Mouse (Mus musculus) bone marrow macrophage, adult 2 months (primary cell): ENCODE data around the gene Pmfbp1. TPM values are rescaled to one million over a fixed set of nuclear protein-coding genes. Genes with fewer than 3 reads are reported as not detected.

Source experiments
- H3K27ac ChIP-seq: 2 replicates; pipeline ENCODE4 v1.5.1; 2012; ENCODE audit warnings: low read depth, low read length; ENCODE audit not compliant: insufficient read depth
- H3K4me1 ChIP-seq: 2 replicates; pipeline ENCODE4 v1.6.1; 2012; ENCODE audit warnings: low read length; ENCODE audit not compliant: control insufficient read depth, insufficient read depth
- H3K4me3 ChIP-seq: 2 replicates; pipeline ENCODE4 v1.5.1; 2012; ENCODE audit warnings: mild to moderate bottlenecking, low read length, moderate library complexity; ENCODE audit not compliant: insufficient read depth
- CTCF ChIP-seq: IDR thresholded peaks from 2 replicates; pipeline ENCODE4 v1.5.1; 2012; ENCODE audit warnings: low read depth, mild to moderate bottlenecking, low read length, moderate library complexity
- POLR2A ChIP-seq: IDR thresholded peaks from 2 replicates; pipeline ENCODE4 v1.6.1; 2012; ENCODE audit warnings: mild to moderate bottlenecking, low read depth, low read length, borderline replicate concordance
- polyA plus RNA-seq: library from polyadenylated mRNA; stranded (reverse); fragments of >200 nt; gene quantifications from 2 replicates; pipeline ENCODE4 v1.2.4, GENCODE M21; 2012; ENCODE audit not compliant: missing spikeins, insufficient read depth, insufficient read length

Pmfbp1 gene
- polyA plus RNA-seq, 1 experiment: not detected

GRCm38 (mm10) chr8:109468112-109468511 lies 25.7 kb upstream of the Pmfbp1 start:
- no peak overlapping the region for H3K4me3 ChIP-seq
- H3K4me1 ChIP-seq: no peaks in the 10 kb centered on the region
- no peak for TF ChIP-seq CTCF
- TF ChIP-seq POLR2A: no peak
- no peak overlapping the region for H3K27ac ChIP-seq

GRCm38 (mm10) chr8:109471876-109472275 lies 22.0 kb upstream of the Pmfbp1 start:
- Histone ChIP-seq H3K4me1 (no peaks in the 10 kb centered on the region), H3K27ac (no peak overlapping the region)
- TF ChIP-seq CTCF (no peak), POLR2A (no peak)

GRCm38 (mm10) chr8:109472400-109472799 lies 21.4 kb upstream of the Pmfbp1 start:
- H3K27ac ChIP-seq: no peak overlapping the region
- no peak overlapping the region for H3K4me3 ChIP-seq
- TF ChIP-seq CTCF (no peak), POLR2A (no peak)
- H3K4me1 ChIP-seq: no peaks in the 10 kb centered on the region

More at GRCm38 (mm10) chr8:109471876-109472275, 22.0 kb upstream of the Pmfbp1 start:
- no peak overlapping the region for H3K4me3 ChIP-seq

- TF ChIP-seq CTCF (no peak), POLR2A (no peak)
- Histone ChIP-seq H3K4me3 (no peak overlapping the region), H3K4me1 (no peaks in the 10 kb centered on the region), H3K27ac (no peak overlapping the region)
Observed at GRCm38 (mm10) chr8:109474442-109475121, 19.2 kb upstream of the Pmfbp1 start.

GRCm38 (mm10) chr8:109475436-109475835 lies 18.4 kb upstream of the Pmfbp1 start:
- Histone ChIP-seq H3K27ac (no peak overlapping the region), H3K4me3 (no peak overlapping the region), H3K4me1 (no peaks in the 10 kb centered on the region)
- TF ChIP-seq CTCF (no peak), POLR2A (no peak)

GRCm38 (mm10) chr8:109478586-109478985 lies 15.2 kb upstream of the Pmfbp1 start:
- Histone ChIP-seq H3K27ac (no peak overlapping the region), H3K4me1 (no peaks in the 10 kb centered on the region), H3K4me3 (no peak overlapping the region)
- TF ChIP-seq POLR2A (no peak), CTCF (no peak)

- TF ChIP-seq CTCF: no peak
- no peak for TF ChIP-seq POLR2A
- no peak overlapping the region for H3K4me3 ChIP-seq
- no peak overlapping the region for H3K27ac ChIP-seq
- H3K4me1 ChIP-seq: no peaks in the 10 kb centered on the region
Observed at GRCm38 (mm10) chr8:109484741-109485140, 9.1 kb upstream of the Pmfbp1 start.

- Histone ChIP-seq H3K27ac (no peak overlapping the region), H3K4me3 (no peak overlapping the region), H3K4me1 (no peaks in the 10 kb centered on the region)
- TF ChIP-seq CTCF: no peak
- TF ChIP-seq POLR2A: no peak
Observed at GRCm38 (mm10) chr8:109485530-109485929, 8.3 kb upstream of the Pmfbp1 start.

- H3K27ac ChIP-seq: no peak overlapping the region
Observed at GRCm38 (mm10) chr8:109492785-109493184, 1.0 kb upstream of the Pmfbp1 start.

GRCm38 (mm10) chr8:109494601-109495000 lies 774 bp downstream of the Pmfbp1 start:
- H3K4me1 ChIP-seq: no peaks in the 10 kb centered on the region

More at GRCm38 (mm10) chr8:109492785-109493184, 1.0 kb upstream of the Pmfbp1 start:
- TF ChIP-seq CTCF: no peak
- no peak for TF ChIP-seq POLR2A
- no peaks in the 10 kb centered on the region for H3K4me1 ChIP-seq
- no peak overlapping the region for H3K4me3 ChIP-seq

More at GRCm38 (mm10) chr8:109494601-109495000, 774 bp downstream of the Pmfbp1 start:
- H3K27ac ChIP-seq: no peak overlapping the region
- no peak overlapping the region for H3K4me3 ChIP-seq
- TF ChIP-seq CTCF (no peak), POLR2A (no peak)
